Mouse (Mus musculus) cerebellum, postnatal 4 days (tissue): ENCODE data around the gene Mrpl53.
"Not testable (repeated sequence)": the region's sequence is repeated elsewhere in the genome, so short reads cannot be mapped to it uniquely, and the experiment has no call there.

Experiments
- DNase-seq, 2 experiments: peaks; one replicate each; pipeline ENCODE4 v3.0.0; 2022; ENCODE audit warnings: low spot score in 2 of 2, mixed read lengths in 1 of 2

The Mrpl53 gene

GRCm38 (mm10) chr6:83145209-83145608 is 36.4 kb downstream of the Mrpl53 start:
- DNase-seq, result no peak

- DNase-seq, result no peak
Observed at GRCm38 (mm10) chr6:83145805-83146204, 37.0 kb downstream of the Mrpl53 start.

GRCm38 (mm10) chr6:83147280-83147679 is 38.4 kb downstream of the Mrpl53 start:
- no peak for DNase-seq

GRCm38 (mm10) chr6:83151721-83152120 is 42.9 kb downstream of the Mrpl53 start:
- no peak for DNase-seq

GRCm38 (mm10) chr6:83153038-83153437 is 44.2 kb downstream of the Mrpl53 start:
- no peak for DNase-seq

- DNase-seq, result no peak
Observed at GRCm38 (mm10) chr6:83153485-83153884, 44.6 kb downstream of the Mrpl53 start.

- DNase-seq, result peak in 1 of 2 experiments; percentile 35
Observed at GRCm38 (mm10) chr6:83155552-83156238, 46.9 kb downstream of the Mrpl53 start.

GRCm38 (mm10) chr6:83156259-83156684 is 47.4 kb downstream of the Mrpl53 start, which contains the start of the genes Wdr54 and 1700003E16Rik:
Gene Wdr54, minus strand, starts transcription at chr6:83156397.
Gene 1700003E16Rik, plus strand, starts transcription at chr6:83156404.
- peak; percentile 61 to 79 for DNase-seq

- DNase-seq, result not testable (repeated sequence)
Observed at GRCm38 (mm10) chr6:83159456-83159855, 50.6 kb downstream of the Mrpl53 start.
